1 mouse cellular context compared by ENCODE assay signal in the genomic region with DNA sequence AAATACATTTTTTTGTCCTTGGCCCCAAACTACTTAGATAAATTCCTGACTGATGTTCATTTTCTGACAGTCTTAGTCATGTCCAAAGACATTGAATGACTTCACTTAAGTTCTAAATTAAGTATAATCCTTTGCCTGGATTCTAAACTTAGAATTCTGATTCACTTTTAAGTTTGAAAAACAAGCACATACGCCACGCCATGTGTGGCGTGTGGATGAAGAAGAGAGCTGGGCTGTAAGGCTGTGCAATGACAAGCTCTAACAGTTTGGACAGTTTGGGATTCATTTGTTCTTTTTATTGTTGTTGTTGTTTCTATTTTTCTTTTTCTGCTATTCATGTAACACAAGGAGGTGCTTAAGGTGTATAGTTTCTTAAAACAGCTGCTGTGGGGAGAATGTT.
TF ChIP-seq lines count a peak whose summit lies in the region.

No protein-coding gene starts in this region.

TF ChIP-seq in myocyte, 11 proteins besides CTCF, POLR2A, EP300 and RAD21 (continued from another document):
- TF ChIP-seq REST (IDR thresholded peaks at IDR 0.05; ENCODE audit: insufficient read depth, insufficient read length) (no peak), USF1 (IDR thresholded peaks at IDR 0.05; ENCODE audit: low read depth) (no peak)
